Mouse (Mus musculus) heart, embryonic 16.5 days (tissue): ENCODE data around the gene Nubp2. TPM values are rescaled to one million over a fixed set of nuclear protein-coding genes. Genes with fewer than 3 reads are reported as not detected.

Experiments used
- ATAC-seq: fragments of 200-750 bp; cut with Nextera tagmentation; replicated peaks from 2 replicates; pipeline ENCODE4 v1.8.0; 2017; ENCODE audit warnings: moderate number of reproducible peaks; ENCODE audit not compliant: insufficient read depth, low FRiP score; ENCODE audit errors: extremely low read depth
- H3K27ac ChIP-seq: fragments of 300-500 bp; sonication (generic); 2 replicates; pipeline ENCODE4 v1.5.1; 2014; ENCODE audit warnings: mild to moderate bottlenecking, low read length, control low read depth, moderate library complexity
- H3K27me3 ChIP-seq: fragments of 300-500 bp; sonication (generic); 2 replicates; pipeline ENCODE4 v1.6.1; 2014; ENCODE audit warnings: low read length, mixed read lengths; ENCODE audit not compliant: control insufficient read depth, insufficient read depth
- H3K36me3 ChIP-seq: fragments of 300-500 bp; sonication (generic); 2 replicates; pipeline ENCODE4 v1.6.1; 2014; ENCODE audit not compliant: control insufficient read depth, insufficient read depth
- H3K4me1 ChIP-seq: fragments of 300-500 bp; sonication (generic); 2 replicates; pipeline ENCODE4 v1.6.1; 2014; ENCODE audit warnings: low read length, mixed read lengths; ENCODE audit not compliant: control insufficient read depth, insufficient read depth
- H3K4me2 ChIP-seq: fragments of 300-500 bp; sonication (generic); 2 replicates; pipeline ENCODE4 v1.6.1; 2014; ENCODE audit warnings: low read depth, mild to moderate bottlenecking, control low read depth, low read length
- H3K4me3 ChIP-seq: fragments of 300-500 bp; sonication (generic); 2 replicates; pipeline ENCODE4 v1.5.1; 2014; ENCODE audit warnings: mild to moderate bottlenecking, control low read depth, low read length
- H3K9ac ChIP-seq: fragments of 300-500 bp; sonication (generic); 2 replicates; pipeline ENCODE4 v1.6.1; 2014; ENCODE audit warnings: low read length, control low read depth
- H3K9me3 ChIP-seq: fragments of 300-500 bp; sonication (generic); replicated peaks from 2 replicates; pipeline ENCODE4 v1.6.1; 2016; ENCODE audit warnings: low read length; ENCODE audit not compliant: control insufficient read depth
- WGBS: fragments of 180-500 bp; shearing (Covaris S2); extraction: QIAGEN DNeasy Blood & Tissue Kit; methylation state at CpG from one replicate; pipeline ENCODE4 v1.1.7; 2014; 5-methylcytosine and 5-hydroxymethylcytosine counted together
- polyA plus RNA-seq: library from polyadenylated mRNA; unstranded; fragments of >200 nt; fragmentation: Nextera tagmentation; extraction: Ambion mirVana; gene quantifications from 2 replicates; pipeline ENCODE4 v1.2.1, GENCODE M21; 2015

Nubp2 gene
- polyA plus RNA-seq, 1 experiment from 2014 or later, result 38.3 TPM

GRCm38 (mm10) chr17:24878117-24878397, 8.1 kb downstream of the Nubp2 start:
- peak overlapping the region; percentile 20; the same call in 1 of the 2 replicates for H3K9ac ChIP-seq
- H3K4me2 ChIP-seq, result no peak overlapping the region
- no peaks in the 10 kb centered on the region for H3K9me3 ChIP-seq
- H3K27ac ChIP-seq, result no peak overlapping the region
- no peaks in the 10 kb centered on the region for H3K27me3 ChIP-seq
- H3K4me3 ChIP-seq, result no peak overlapping the region
- H3K4me1 ChIP-seq, result no peaks in the 10 kb centered on the region
- ATAC-seq, result no peak
- H3K36me3 ChIP-seq, result peaks cover 5% of the 10 kb centered on the region; the same call in 1 of the 2 replicates
- WGBS, result 35% methylated on average over 5 of the region's 5 CpGs

DNA sequence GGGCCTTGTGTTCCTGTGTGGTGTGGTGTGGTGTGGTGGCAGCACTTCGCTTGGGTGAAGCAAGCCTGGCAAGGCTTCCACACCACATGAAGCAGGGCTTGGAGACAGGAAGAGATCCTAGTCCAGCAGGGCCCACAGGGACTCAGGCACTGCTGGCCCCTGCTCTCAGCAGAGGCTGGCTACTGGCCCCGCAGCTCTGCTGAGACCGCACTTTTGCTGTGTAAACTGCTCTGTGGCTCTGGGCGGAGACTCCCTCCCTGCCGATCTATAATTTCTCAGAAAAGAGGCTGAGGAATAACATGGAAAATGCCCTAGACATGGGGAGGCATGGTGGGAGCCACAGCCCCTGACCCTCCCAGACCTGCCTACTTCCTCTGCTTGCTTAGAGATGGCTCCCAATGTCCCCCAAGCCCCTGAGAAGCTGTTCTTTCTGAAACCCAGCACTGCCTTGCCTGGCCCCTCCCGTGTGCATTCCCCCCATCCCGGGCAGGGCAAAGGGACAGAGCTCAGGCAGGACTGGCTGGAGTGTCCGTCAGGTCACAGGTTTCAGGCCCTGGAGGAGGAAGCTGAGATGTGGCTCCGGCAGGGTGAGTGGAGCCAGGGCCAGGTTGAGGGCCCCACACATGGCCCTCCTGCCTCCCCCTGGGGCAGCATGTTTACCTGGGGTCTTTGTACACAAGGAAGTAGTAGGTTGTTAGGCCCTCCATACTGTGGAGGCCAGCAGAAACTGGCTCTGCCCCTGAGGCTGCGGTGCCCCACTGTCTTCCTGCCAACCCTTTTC, 8.6 kb downstream of the Nubp2 start:
- no peaks in the 10 kb centered on the region for H3K27me3 ChIP-seq
- no peak overlapping the region for H3K4me2 ChIP-seq
- H3K9me3 ChIP-seq, result no peaks in the 10 kb centered on the region
- WGBS, result 58% methylated on average over 10 of the region's 10 CpGs
- H3K9ac ChIP-seq, result no peak overlapping the region; the same call in 1 of the 2 replicates
- H3K4me1 ChIP-seq, result no peaks in the 10 kb centered on the region
- no peak overlapping the region for H3K27ac ChIP-seq
- no peak overlapping the region for H3K4me3 ChIP-seq
- peaks cover 2% of the 10 kb centered on the region; the same call in 1 of the 2 replicates for H3K36me3 ChIP-seq
- peak; percentile 46; the same call in 1 of the 2 replicates for ATAC-seq

DNA sequence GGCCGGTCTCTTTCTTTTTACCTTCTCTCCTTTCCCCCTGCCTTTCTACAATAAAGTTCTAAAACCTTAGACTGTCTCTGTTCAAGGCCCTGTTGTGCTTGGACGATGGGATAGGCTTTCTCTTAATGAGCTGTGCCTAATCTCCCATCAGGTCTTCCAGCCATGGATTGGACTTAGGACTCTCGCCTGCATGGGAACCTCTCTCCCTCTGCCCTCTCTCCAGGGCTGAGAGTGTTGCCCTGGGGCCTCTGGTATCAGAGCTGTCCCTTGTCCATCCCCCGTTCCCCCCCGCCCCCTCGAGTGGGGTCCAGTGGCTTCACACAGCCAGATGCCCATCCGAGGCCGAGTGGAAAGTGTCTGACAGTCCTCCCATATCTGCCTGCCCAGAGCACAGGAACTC, 11.2 kb downstream of the Nubp2 start:
- H3K36me3 ChIP-seq, result no peaks in the 10 kb centered on the region
- no peaks in the 10 kb centered on the region for H3K9me3 ChIP-seq
- ATAC-seq, result no peak
- 66% methylated on average over 8 of the region's 8 CpGs for WGBS
- no peak overlapping the region for H3K27ac ChIP-seq
- H3K27me3 ChIP-seq, result no peaks in the 10 kb centered on the region
- no peak overlapping the region for H3K4me3 ChIP-seq
- no peak overlapping the region for H3K9ac ChIP-seq
- H3K4me2 ChIP-seq, result no peak overlapping the region
- H3K4me1 ChIP-seq, result no peaks in the 10 kb centered on the region

DNA sequence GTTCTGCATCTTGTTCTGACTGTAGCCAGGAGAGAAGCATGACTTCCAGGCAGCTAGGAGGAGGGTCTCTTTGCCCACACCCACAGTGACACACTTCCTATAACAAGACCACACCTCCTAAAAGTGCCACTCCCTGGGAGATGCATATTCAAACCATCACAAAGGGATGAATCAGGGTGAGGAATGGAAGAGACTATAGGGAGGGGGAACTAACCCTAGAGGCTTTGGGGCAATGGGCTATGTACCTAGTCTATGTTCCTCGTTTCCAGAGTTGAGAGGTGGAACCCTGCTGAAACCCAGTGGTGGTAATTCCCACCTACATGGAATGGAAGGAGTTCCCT, 11.8 kb downstream of the Nubp2 start:
- WGBS, result 35% methylated on average over 1 of the region's 1 CpGs
- no peak for ATAC-seq

DNA sequence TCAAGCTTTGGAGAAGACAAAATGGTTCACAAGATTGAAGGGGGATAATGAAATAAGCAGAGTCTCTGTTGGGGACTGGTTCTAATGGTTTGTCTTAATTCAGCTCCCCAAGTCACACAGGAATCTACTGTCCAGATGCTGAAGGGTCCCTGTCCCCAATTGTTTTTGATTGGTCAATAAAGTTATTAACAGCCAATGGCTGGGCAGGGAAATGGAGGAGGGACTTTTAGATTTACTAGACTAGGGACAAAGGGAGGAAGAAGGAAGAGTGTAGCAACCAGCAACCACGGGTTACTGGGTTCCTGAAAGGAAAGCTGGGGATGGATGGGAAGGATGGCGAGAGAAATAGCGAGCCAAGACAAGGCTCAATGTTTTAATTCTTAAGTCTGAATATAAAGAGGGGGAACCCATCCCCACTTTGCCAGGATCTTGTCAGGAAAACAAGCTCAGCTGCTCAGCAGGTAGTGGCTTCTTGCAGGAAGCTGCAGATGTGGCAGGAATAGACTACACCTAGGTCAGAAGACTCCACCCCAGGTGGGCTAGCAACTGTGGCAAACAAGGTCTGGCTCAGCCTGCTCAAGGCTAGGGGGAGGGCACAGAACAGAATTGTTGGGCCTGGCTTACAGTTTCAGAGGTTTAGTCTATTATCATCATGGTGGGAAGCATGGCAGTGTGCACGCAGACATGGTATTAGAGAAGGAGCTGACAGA, 12.3 kb downstream of the Nubp2 start:
- no peak overlapping the region for H3K4me3 ChIP-seq
- no peak overlapping the region for H3K9ac ChIP-seq
- no peak overlapping the region for H3K27ac ChIP-seq
- H3K4me1 ChIP-seq, result no peaks in the 10 kb centered on the region
- no peaks in the 10 kb centered on the region for H3K9me3 ChIP-seq
- no peaks in the 10 kb centered on the region for H3K36me3 ChIP-seq
- no peak for ATAC-seq
- H3K27me3 ChIP-seq, result no peaks in the 10 kb centered on the region
- WGBS, result 36% methylated on average over 4 of the region's 4 CpGs
- H3K4me2 ChIP-seq, result no peak overlapping the region

More for the DNA sequence above, 11.8 kb downstream of the Nubp2 start:
- H3K9ac ChIP-seq, result no peak overlapping the region
- H3K9me3 ChIP-seq, result no peaks in the 10 kb centered on the region
- H3K4me1 ChIP-seq, result no peaks in the 10 kb centered on the region
- H3K4me2 ChIP-seq, result no peak overlapping the region
- H3K4me3 ChIP-seq, result no peak overlapping the region
- H3K27ac ChIP-seq, result no peak overlapping the region
- no peaks in the 10 kb centered on the region for H3K36me3 ChIP-seq
- H3K27me3 ChIP-seq, result no peaks in the 10 kb centered on the region

DNA sequence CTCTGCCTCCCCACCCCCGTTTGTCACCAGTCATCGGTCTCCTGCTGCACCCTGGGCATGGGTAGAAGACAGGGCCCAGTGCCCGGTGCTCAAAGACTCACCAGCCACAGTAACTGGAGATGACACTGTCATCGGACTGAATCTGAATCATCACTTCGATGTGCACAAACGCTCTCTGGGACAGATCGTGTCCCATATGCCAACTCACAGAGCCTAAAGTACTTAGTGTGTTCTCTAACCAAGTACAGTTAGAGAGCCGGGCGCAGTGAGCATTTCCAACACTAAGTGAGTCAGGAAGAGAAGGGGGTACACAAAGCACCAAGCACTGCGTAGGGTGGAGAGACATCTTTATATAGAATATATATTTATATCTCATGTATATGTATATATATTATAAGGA, 18.2 kb downstream of the Nubp2 start:
- ATAC-seq, result no peak
- H3K36me3 ChIP-seq, result peaks cover 6% of the 10 kb centered on the region; the same call in 1 of the 2 replicates
- no peaks in the 10 kb centered on the region for H3K4me1 ChIP-seq
- no peak overlapping the region for H3K4me2 ChIP-seq
- WGBS, result 85% methylated on average over 10 of the region's 10 CpGs
- no peaks in the 10 kb centered on the region for H3K27me3 ChIP-seq
- no peaks in the 10 kb centered on the region for H3K9me3 ChIP-seq
- H3K4me3 ChIP-seq, result no peak overlapping the region
- H3K27ac ChIP-seq, result no peak overlapping the region
- no peak overlapping the region for H3K9ac ChIP-seq

DNA sequence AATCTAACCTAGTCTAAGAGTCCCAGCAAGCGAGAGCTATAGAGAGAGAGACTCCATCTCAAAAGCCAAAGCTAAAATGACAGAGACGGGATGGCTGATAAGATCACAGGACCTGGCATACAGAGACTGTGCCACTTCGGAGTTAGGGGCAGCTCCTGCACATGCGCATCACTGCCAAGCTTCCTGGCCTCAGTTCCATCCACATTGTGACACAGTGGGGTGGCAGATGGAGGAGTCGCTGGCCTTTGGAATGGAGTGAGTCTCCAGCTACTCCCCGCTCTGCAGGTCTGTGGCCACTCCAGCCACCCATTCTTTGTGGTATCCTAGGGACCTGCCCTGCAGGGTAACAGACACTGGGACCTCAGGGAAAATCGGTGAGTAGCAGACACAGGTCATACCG, 20.4 kb downstream of the Nubp2 start, which contains the start of gene Igfals:
Igfals (plus strand) TSS at position 222 of the 400 bp plus-strand sequence.
- H3K4me3 ChIP-seq, result no peak within 1 kb of the TSS
- H3K4me1 ChIP-seq, result no peaks in the 10 kb centered on the region
- H3K36me3 ChIP-seq, result peaks cover 17% of the 10 kb centered on the region
- 86% methylated on average over 8 of the region's 8 CpGs for WGBS
- no peaks in the 10 kb centered on the region for H3K9me3 ChIP-seq
- no peaks in the 10 kb centered on the region for H3K27me3 ChIP-seq
- ATAC-seq, result no peak
- H3K4me2 ChIP-seq, result no peak within 1 kb of the TSS
- H3K9ac ChIP-seq, result no peak within 1 kb of the TSS
- no peak within 1 kb of the TSS for H3K27ac ChIP-seq

- H3K27me3 ChIP-seq, result no peaks in the 10 kb centered on the region
- H3K4me2 ChIP-seq, result no peak overlapping the region
- H3K9ac ChIP-seq, result no peak overlapping the region
- 84% methylated on average over 3 of the region's 3 CpGs for WGBS
- no peak overlapping the region for H3K4me3 ChIP-seq
- H3K36me3 ChIP-seq, result peaks cover 23% of the 10 kb centered on the region
- no peaks in the 10 kb centered on the region for H3K9me3 ChIP-seq
- no peaks in the 10 kb centered on the region for H3K4me1 ChIP-seq
- ATAC-seq, result no peak
- H3K27ac ChIP-seq, result no peak overlapping the region
These were observed 24.4 kb downstream of the Nubp2 start for GRCm38 (mm10) chr17:24861785-24862184.

GRCm38 (mm10) chr17:24860076-24860475, 26.1 kb downstream of the Nubp2 start:
- Histone ChIP-seq H3K4me2 (no peak overlapping the region), H3K9me3 (no peaks in the 10 kb centered on the region), H3K4me1 (no peaks in the 10 kb centered on the region), H3K36me3 (peaks cover 22% of the 10 kb centered on the region), H3K27me3 (no peaks in the 10 kb centered on the region), H3K9ac (no peak overlapping the region), H3K27ac (no peak overlapping the region), H3K4me3 (no peak overlapping the region)
- WGBS, result 88% methylated on average over 8 of the region's 8 CpGs
- ATAC-seq, result no peak
